Mouse (Mus musculus): ENCODE measurements around the gene Cacna2d1. TPM values are rescaled to one million over a fixed set of nuclear protein-coding genes. Genes with fewer than 3 reads are reported as not detected.
A peak's percentile ranks its signal among the peaks of the same experiment; 100 is the strongest.

Cacna2d1 gene
- polyA plus RNA-seq, 1 experiment from 2014 or later, result 13.3 TPM

DNA sequence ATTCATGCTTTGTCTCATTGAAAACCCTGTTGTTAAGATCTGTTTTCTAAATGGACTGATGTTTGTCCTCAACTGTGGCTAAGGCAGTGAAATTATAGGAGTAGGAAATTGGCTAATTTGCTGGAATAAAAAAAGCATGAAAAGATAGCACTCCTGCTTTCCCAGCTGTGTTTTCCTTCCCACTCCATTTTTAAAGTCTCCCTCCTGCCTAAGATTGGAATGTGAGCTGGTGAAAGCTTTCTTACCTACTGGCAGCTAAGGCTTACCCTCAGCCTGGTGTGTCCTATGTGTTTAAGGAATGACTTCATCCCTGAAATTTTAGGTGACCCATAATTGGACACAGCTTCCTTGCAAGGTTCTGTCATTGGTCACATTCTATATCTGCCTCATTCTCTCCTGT lies 40.2 kb downstream of the Cacna2d1 start:
- ATAC-seq (ENCODE audit: low FRiP score, low TSS enrichment), result no peak
- Histone ChIP-seq H3K27ac (ENCODE audit: low read length) (no peak overlapping the region), H3K36me3 (ENCODE audit: insufficient read depth, low read length) (no peaks in the 10 kb centered on the region), H3K27me3 (ENCODE audit: insufficient read depth, low read length) (no peaks in the 10 kb centered on the region), H3K9me3 (ENCODE audit: low read length) (no peaks in the 10 kb centered on the region), H3K4me2 (replicated peaks; ENCODE audit: low read depth, low read length) (no peak overlapping the region), H3K4me1 (ENCODE audit: insufficient read depth, low read length) (peaks cover 6% of the 10 kb centered on the region), H3K9ac (replicated peaks; ENCODE audit: low read length) (no peak overlapping the region), H3K4me3 (ENCODE audit: low read length) (no peak overlapping the region)

- 66% methylated on average over 2 of the region's 2 CpGs for WGBS
- no peaks in the 10 kb centered on the region for H3K27me3 ChIP-seq (ENCODE audit: insufficient read depth, low read length)
- no peak overlapping the region for H3K4me2 ChIP-seq (replicated peaks; ENCODE audit: low read depth, low read length)
- H3K36me3 ChIP-seq (ENCODE audit: insufficient read depth, low read length), result no peaks in the 10 kb centered on the region
- H3K27ac ChIP-seq (ENCODE audit: low read length), result no peak overlapping the region
- ATAC-seq (ENCODE audit: low FRiP score, low TSS enrichment), result peak; percentile 57; the same call in 1 of the 2 replicates
- H3K4me3 ChIP-seq (ENCODE audit: low read length), result no peak overlapping the region
- peaks cover 11% of the 10 kb centered on the region for H3K4me1 ChIP-seq (ENCODE audit: insufficient read depth, low read length)
- H3K9me3 ChIP-seq (ENCODE audit: low read length), result no peaks in the 10 kb centered on the region
- no peak overlapping the region for H3K9ac ChIP-seq (replicated peaks; ENCODE audit: low read length)
Observed at GRCm38 (mm10) chr5:15979225-15979624, 44.7 kb downstream of the Cacna2d1 start.

GRCm38 (mm10) chr5:15982573-15982972 lies 48.1 kb downstream of the Cacna2d1 start:
- no peak overlapping the region for H3K4me2 ChIP-seq (replicated peaks; ENCODE audit: low read depth, low read length)
- H3K4me3 ChIP-seq (ENCODE audit: low read length), result no peak overlapping the region
- no peak overlapping the region for H3K9ac ChIP-seq (replicated peaks; ENCODE audit: low read length)
- peaks cover 11% of the 10 kb centered on the region for H3K4me1 ChIP-seq (ENCODE audit: insufficient read depth, low read length)
- ATAC-seq (ENCODE audit: low FRiP score, low TSS enrichment), result no peak
- 48% methylated on average over 4 of the region's 4 CpGs for WGBS
- no peaks in the 10 kb centered on the region for H3K36me3 ChIP-seq (ENCODE audit: insufficient read depth, low read length)
- no peaks in the 10 kb centered on the region for H3K9me3 ChIP-seq (ENCODE audit: low read length)
- H3K27me3 ChIP-seq (ENCODE audit: insufficient read depth, low read length), result no peaks in the 10 kb centered on the region
- no peak overlapping the region for H3K27ac ChIP-seq (ENCODE audit: low read length)

- Histone ChIP-seq H3K4me3 (ENCODE audit: low read length) (no peak overlapping the region), H3K9me3 (ENCODE audit: low read length) (no peaks in the 10 kb centered on the region), H3K36me3 (ENCODE audit: insufficient read depth, low read length) (no peaks in the 10 kb centered on the region), H3K27ac (ENCODE audit: low read length) (no peak overlapping the region), H3K9ac (replicated peaks; ENCODE audit: low read length) (no peak overlapping the region), H3K4me1 (ENCODE audit: insufficient read depth, low read length) (peaks cover 11% of the 10 kb centered on the region), H3K27me3 (ENCODE audit: insufficient read depth, low read length) (no peaks in the 10 kb centered on the region), H3K4me2 (replicated peaks; ENCODE audit: low read depth, low read length) (no peak overlapping the region)
- ATAC-seq (ENCODE audit: low FRiP score, low TSS enrichment), result no peak
- 21% methylated on average over 5 of the region's 5 CpGs for WGBS
Observed at GRCm38 (mm10) chr5:15983354-15983753, 48.9 kb downstream of the Cacna2d1 start.

DNA sequence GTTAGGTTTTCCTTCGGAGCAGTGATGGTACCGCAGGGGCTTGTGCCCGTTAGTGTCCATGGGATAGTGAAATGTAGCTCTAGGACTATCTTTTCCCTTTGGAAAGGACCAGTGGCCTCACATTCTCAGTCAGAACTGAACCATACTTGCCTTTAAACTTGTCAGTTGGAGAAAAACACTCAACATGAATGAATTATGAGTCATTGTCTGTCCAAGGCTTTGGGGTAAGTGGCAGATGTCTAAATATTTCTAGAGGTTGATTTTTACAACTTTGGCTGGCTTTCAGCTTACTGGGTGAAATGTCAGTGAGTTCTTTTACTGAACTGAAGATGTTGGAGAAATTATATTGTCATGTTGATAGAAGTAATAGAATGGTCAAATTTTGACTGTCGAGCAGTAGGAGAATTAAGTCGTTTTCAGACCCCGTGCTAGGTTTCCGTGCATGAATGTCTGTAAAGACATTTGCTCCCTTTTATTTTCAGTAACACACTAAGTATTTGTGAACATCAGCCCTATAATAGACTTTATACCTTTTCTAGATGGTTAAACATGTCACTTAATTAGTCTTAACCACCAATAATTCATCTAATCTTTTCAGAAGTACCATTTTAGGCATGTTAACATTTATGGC lies 50.9 kb downstream of the Cacna2d1 start:
- no peak overlapping the region for H3K4me2 ChIP-seq (replicated peaks; ENCODE audit: low read depth, low read length)
- no peaks in the 10 kb centered on the region for H3K27me3 ChIP-seq (ENCODE audit: insufficient read depth, low read length)
- WGBS, result 66% methylated on average over 7 of the region's 7 CpGs
- H3K9me3 ChIP-seq (ENCODE audit: low read length), result no peaks in the 10 kb centered on the region
- ATAC-seq (ENCODE audit: low FRiP score, low TSS enrichment), result no peak
- H3K4me1 ChIP-seq (ENCODE audit: insufficient read depth, low read length), result peaks cover 5% of the 10 kb centered on the region; the same call in 1 of the 2 replicates
- no peak overlapping the region for H3K4me3 ChIP-seq (ENCODE audit: low read length)
- no peaks in the 10 kb centered on the region for H3K36me3 ChIP-seq (ENCODE audit: insufficient read depth, low read length)
- H3K9ac ChIP-seq (replicated peaks; ENCODE audit: low read length), result no peak overlapping the region
- H3K27ac ChIP-seq (ENCODE audit: low read length), result no peak overlapping the region

GRCm38 (mm10) chr5:15985901-15986300 lies 51.4 kb downstream of the Cacna2d1 start:
- Histone ChIP-seq H3K4me3 (ENCODE audit: low read length) (no peak overlapping the region), H3K9me3 (ENCODE audit: low read length) (no peaks in the 10 kb centered on the region), H3K4me2 (replicated peaks; ENCODE audit: low read depth, low read length) (no peak overlapping the region), H3K27ac (ENCODE audit: low read length) (no peak overlapping the region), H3K9ac (replicated peaks; ENCODE audit: low read length) (no peak overlapping the region), H3K36me3 (ENCODE audit: insufficient read depth, low read length) (no peaks in the 10 kb centered on the region), H3K4me1 (ENCODE audit: insufficient read depth, low read length) (peaks cover 5% of the 10 kb centered on the region; the same call in 1 of the 2 replicates), H3K27me3 (ENCODE audit: insufficient read depth, low read length) (no peaks in the 10 kb centered on the region)
- no peak for ATAC-seq (ENCODE audit: low FRiP score, low TSS enrichment)
- 38% methylated on average over 4 of the region's 4 CpGs for WGBS

DNA sequence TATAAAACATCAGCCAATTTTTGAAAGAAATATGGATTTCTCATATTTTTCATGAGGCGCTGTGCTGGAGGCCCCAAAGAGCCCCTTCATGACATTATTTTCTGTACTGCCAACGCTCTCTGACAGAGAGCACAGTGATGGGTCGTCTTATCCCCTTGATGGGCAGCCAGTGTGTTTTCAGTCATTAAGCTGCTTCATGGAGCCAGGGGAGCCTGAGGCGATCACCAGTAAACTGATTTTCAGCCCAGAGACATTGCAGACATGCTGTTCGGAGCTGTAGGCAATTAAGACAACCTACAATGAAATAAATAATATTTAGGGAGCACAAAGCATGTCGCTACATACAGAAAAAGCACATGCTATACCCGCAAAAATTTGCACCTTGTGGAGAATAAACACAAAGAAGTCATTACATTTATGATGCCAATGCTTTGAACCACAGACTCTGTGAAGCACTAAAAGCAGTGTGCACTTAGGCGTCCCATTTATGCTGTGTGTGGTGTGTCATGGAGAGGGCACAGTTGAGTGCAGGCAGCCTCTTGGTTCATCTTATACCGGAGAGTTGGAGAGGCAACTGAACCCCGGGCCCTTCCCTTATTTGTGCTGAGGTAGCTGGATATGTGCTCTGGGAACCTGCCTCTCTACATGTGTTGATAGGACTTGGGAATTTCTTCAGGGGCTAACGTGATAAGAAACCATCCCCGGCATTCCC lies 57.1 kb downstream of the Cacna2d1 start:
- H3K4me3 ChIP-seq (ENCODE audit: low read length), result no peak overlapping the region
- no peak overlapping the region for H3K9ac ChIP-seq (replicated peaks; ENCODE audit: low read length)
- no peak for ATAC-seq (ENCODE audit: low FRiP score, low TSS enrichment)
- H3K27me3 ChIP-seq (ENCODE audit: insufficient read depth, low read length), result no peaks in the 10 kb centered on the region
- 60% methylated on average over 12 of the region's 12 CpGs for WGBS
- no peak overlapping the region for H3K4me2 ChIP-seq (replicated peaks; ENCODE audit: low read depth, low read length)
- H3K4me1 ChIP-seq (ENCODE audit: insufficient read depth, low read length), result peaks cover 4% of the 10 kb centered on the region; the same call in 1 of the 2 replicates
- H3K36me3 ChIP-seq (ENCODE audit: insufficient read depth, low read length), result no peaks in the 10 kb centered on the region
- H3K9me3 ChIP-seq (ENCODE audit: low read length), result no peaks in the 10 kb centered on the region
- no peak overlapping the region for H3K27ac ChIP-seq (ENCODE audit: low read length)

DNA sequence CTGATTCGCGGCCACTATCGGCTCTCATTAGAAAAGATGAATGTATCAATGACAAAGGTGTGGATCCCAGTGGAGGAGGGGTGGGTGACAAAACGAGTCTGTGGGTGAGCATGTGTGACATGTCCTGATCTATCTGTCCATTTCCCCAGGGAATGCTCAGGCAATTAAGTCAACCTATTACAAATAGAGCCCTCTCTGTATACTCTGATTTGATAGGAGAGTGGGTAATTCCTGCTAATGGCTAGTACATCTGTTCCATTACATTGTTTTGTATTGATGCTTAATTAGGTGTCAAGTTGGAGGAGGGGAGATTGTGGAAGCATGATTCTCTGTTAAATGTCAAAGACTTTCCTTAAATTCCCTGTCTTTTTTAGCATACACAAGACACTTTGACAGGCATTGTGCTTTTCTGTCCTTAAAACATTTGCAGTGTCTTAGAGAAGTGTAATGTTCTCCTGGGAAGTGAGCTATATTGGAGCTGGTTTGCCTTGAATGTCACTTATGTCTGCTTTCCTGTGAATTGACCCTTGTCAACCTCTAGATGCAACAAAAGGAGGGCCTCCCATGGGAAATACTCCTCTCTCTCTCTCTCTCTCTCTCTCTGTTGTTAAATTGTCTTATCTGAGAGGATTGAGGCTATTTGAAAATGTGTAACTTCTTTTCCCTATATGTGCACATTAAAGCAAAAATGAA lies 58.9 kb downstream of the Cacna2d1 start:
- no peak overlapping the region for H3K4me3 ChIP-seq (ENCODE audit: low read length)
- H3K9me3 ChIP-seq (ENCODE audit: low read length), result no peaks in the 10 kb centered on the region
- H3K9ac ChIP-seq (replicated peaks; ENCODE audit: low read length), result no peak overlapping the region
- no peak overlapping the region for H3K27ac ChIP-seq (ENCODE audit: low read length)
- no peak overlapping the region for H3K4me2 ChIP-seq (replicated peaks; ENCODE audit: low read depth, low read length)
- H3K36me3 ChIP-seq (ENCODE audit: insufficient read depth, low read length), result no peaks in the 10 kb centered on the region
- WGBS, result 53% methylated on average over 4 of the region's 4 CpGs
- no peak for ATAC-seq (ENCODE audit: low FRiP score, low TSS enrichment)
- H3K27me3 ChIP-seq (ENCODE audit: insufficient read depth, low read length), result no peaks in the 10 kb centered on the region
- peaks cover 4% of the 10 kb centered on the region; the same call in 1 of the 2 replicates for H3K4me1 ChIP-seq (ENCODE audit: insufficient read depth, low read length)

- Histone ChIP-seq H3K27ac (ENCODE audit: low read length) (no peak overlapping the region), H3K4me2 (replicated peaks; ENCODE audit: low read depth, low read length) (no peak overlapping the region), H3K4me1 (ENCODE audit: insufficient read depth, low read length) (peaks cover 4% of the 10 kb centered on the region), H3K9ac (replicated peaks; ENCODE audit: low read length) (no peak overlapping the region), H3K27me3 (ENCODE audit: insufficient read depth, low read length) (no peaks in the 10 kb centered on the region), H3K4me3 (ENCODE audit: low read length) (no peak overlapping the region), H3K36me3 (ENCODE audit: insufficient read depth, low read length) (no peaks in the 10 kb centered on the region), H3K9me3 (ENCODE audit: low read length) (no peaks in the 10 kb centered on the region)
- ATAC-seq (ENCODE audit: low FRiP score, low TSS enrichment), result no peak
- WGBS, result 89% methylated on average over 3 of the region's 3 CpGs
Observed at GRCm38 (mm10) chr5:15997190-15997589, 62.7 kb downstream of the Cacna2d1 start.

- no peaks in the 10 kb centered on the region for H3K9me3 ChIP-seq (ENCODE audit: low read length)
- no peaks in the 10 kb centered on the region for H3K36me3 ChIP-seq (ENCODE audit: insufficient read depth, low read length)
- no peak overlapping the region for H3K9ac ChIP-seq (replicated peaks; ENCODE audit: low read length)
- H3K4me2 ChIP-seq (replicated peaks; ENCODE audit: low read depth, low read length), result no peak overlapping the region
- no peak overlapping the region for H3K4me3 ChIP-seq (ENCODE audit: low read length)
- no peaks in the 10 kb centered on the region for H3K27me3 ChIP-seq (ENCODE audit: insufficient read depth, low read length)
- 92% methylated on average over 1 of the region's 1 CpGs for WGBS
- ATAC-seq (ENCODE audit: low FRiP score, low TSS enrichment), result no peak
- H3K27ac ChIP-seq (ENCODE audit: low read length), result no peak overlapping the region
- H3K4me1 ChIP-seq (ENCODE audit: insufficient read depth, low read length), result peaks cover 10% of the 10 kb centered on the region
Observed at GRCm38 (mm10) chr5:15997769-15998168, 63.3 kb downstream of the Cacna2d1 start.
